Mouse (Mus musculus) adrenal gland, postnatal 10 days (tissue): ENCODE data around the gene 2310046K23Rik. TPM values are rescaled to one million over a fixed set of nuclear protein-coding genes. Genes with fewer than 3 reads are reported as not detected.

ENCODE experiments used
- DNase-seq: peaks from one replicate; pipeline ENCODE4 v3.0.0; 2021; ENCODE audit warnings: mixed read lengths
- long read RNA-seq, 2 experiments: library from polyadenylated mRNA; stranded (forward); transcript quantifications; one replicate each; pipeline ENCODE4 v2.0.0; 2021
- total RNA-seq, 2 experiments: library from RNA; stranded (reverse); gene quantifications; 2 replicates each; pipeline ENCODE4 v1.2.3; 2021

The 2310046K23Rik gene
- not detected for total RNA-seq
- long read RNA-seq, experiment 1: 0 reads
- long read RNA-seq, experiment 2: 0 reads

DNA sequence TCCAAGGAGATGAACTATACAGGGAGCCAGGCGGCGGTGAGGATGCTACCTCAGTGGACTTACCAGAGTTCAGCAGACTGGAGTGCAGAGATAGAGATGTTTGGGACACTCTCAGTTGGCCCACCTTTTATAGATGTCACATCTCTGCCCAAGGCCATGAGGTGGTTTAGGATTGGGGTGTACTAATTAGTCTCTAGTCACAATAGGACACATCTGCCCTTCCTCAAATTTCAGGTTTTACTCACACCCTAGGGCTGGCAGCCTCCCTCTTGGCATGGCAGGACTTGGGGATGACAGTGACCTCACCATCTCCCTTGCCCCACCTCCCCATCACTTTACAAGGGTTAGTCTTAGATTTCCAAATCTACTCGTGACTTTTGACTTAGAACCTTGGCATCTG lies at the start of gene 2310046K23Rik:
Gene 2310046K23Rik (minus strand): TSS at position 101 of the 400 bp plus-strand sequence.
- no peak for DNase-seq

DNA sequence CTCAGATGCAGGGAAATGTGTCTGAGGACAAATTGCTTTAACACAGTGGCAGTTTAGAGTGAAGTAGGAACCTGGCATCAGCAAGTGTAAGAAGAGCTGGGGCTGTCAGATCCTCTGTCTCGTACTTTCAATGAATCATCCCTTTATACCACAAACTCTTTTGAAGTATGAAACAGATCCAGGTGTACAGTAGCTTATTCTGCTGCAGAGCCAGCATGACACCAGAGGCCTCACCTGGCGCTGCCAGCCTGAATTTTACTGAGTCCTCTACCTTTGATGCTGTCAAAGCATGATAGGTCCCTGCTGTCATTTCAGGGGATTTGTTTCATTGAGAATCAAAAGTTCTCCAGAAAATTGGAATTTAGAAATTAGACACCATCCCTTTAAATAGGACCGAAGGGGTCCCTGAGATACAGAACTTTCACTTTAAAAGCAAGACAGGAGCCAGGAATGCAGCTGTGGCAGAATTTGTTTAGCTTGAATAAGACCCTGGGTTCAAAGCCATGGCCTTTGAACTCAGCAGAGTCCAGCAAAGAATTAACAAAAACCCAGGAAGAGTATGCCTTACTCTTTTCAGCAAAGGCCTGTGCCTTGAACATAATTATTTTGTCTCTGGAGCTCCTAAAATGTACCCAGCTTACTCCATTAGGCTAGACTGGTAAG lies 49.0 kb upstream of the 2310046K23Rik start:
- DNase-seq: no peak

DNA sequence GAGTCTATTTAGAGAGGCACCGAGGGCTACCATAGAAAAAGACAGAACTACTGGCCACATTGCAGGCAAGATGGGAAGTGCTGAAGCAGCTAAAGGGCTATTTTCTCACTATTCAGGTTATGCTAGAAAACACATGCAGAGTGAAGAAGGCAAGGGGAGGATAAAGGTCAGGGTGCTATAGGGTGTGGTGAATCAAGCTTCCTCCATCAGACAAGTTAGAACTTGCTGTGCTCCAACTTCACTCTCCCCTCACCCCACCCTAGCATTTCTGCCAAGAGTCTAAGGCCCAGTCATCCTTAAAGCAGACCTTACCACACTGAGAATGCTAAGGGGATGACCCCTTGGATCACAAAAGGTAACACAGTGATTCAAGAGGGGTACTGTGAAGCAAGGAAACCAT lies 45.2 kb upstream of the 2310046K23Rik start:
- DNase-seq: no peak

GRCm38 (mm10) chr3:92578652-92579413 lies 44.5 kb upstream of the 2310046K23Rik start:
- DNase-seq: no peak

- DNase-seq: no peak
Measured at GRCm38 (mm10) chr3:92573449-92574041, 39.2 kb upstream of the 2310046K23Rik start, which contains the start of gene Ivl. Gene Ivl, minus strand, starts transcription at chr3:92573735.

DNA sequence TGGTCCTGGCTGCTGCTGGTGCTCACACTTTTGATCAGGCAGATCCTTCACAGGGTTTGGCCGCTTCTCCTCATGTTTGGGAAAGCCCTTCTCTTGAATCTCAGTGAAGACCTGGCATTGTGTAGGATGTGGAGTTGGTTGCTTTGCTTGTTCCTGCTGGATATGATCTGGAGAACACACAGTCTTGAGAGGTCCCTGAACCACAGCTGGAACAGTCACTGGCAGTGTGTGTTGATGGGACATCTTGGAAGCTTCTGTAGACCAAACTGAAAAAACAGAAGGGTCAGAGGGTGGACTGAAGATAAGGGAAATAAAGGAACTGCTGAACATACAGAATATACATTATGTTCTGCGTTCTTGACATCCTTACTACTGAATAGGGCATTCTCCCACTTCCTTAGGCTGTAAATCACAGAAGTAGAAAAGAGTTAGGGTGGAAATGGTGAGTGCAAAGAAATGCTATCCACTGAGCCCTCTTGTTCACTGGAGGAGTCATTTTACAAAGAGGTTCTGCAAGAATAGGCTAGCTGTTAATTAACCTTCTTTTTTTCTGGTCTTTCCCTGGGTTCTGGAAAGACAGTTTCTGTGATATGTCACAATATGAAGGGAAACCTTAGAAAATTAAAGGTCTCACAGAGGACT lies 38.3 kb upstream of the 2310046K23Rik start:
- no peak for DNase-seq

GRCm38 (mm10) chr3:92568752-92569151 lies 34.4 kb upstream of the 2310046K23Rik start:
- no peak for DNase-seq

- DNase-seq: no peak
Measured at GRCm38 (mm10) chr3:92565418-92565817, 31.1 kb upstream of the 2310046K23Rik start.

DNA sequence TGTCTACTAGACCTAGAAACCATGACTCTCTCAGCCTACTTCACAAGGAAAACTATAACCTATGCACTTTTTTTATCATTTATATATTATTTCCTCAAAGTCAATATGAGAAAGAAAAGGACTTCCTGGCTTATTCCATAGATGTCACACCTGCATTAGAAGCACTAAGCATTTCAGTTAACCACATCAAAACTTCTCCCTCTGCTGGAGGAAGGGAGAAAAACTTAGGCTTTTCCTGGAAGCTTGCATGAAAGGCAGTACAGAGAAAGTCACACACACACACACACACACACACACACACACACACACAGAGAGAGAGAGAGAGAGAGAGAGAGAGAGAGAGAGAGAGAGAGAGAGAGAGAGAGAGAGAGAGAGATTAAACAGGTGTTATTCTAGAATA lies 22.0 kb downstream of the 2310046K23Rik start:
- peak; percentile 7 for DNase-seq

DNA sequence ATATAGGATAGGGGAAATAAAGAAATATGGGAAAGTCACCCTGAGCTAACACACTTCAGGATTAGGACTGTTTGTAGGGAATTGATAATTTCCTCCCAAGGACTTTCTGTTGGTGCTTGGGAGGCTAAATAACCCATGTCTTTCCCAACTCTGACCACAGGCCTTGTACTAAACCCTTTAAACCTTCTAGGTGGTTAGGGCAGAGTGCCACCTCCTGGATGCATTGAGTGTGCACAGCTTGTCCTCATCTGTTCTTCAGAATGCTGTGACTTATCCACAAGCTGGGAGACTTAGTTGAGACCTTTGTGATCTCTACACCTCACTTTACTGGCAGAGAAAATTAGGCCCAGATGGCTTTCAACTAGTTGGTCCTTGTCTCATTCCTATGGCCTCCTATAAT lies 23.5 kb downstream of the 2310046K23Rik start:
- DNase-seq: peak; percentile 67

- DNase-seq: no peak
Measured at GRCm38 (mm10) chr3:92508185-92508584, 26.1 kb downstream of the 2310046K23Rik start.

DNA sequence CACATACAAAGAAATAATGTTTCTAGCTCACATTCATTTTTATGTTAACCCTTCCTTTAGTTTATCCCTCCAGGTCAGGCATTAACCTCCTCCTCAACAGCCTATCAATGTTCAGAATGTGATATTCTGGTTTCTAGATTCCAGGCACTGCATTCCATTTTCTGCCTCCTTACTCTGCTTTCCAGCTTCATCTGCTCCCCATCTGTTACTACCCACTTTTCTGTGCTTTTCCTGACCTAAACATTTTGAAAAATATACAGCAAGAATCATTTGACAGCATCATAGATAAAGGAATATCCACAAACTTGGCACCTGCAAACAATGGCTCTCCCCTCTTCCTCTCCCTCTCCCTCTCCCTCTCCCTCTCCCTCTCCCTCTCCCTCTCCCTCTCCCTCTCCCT lies 30.8 kb downstream of the 2310046K23Rik start:
- DNase-seq: no peak

DNA sequence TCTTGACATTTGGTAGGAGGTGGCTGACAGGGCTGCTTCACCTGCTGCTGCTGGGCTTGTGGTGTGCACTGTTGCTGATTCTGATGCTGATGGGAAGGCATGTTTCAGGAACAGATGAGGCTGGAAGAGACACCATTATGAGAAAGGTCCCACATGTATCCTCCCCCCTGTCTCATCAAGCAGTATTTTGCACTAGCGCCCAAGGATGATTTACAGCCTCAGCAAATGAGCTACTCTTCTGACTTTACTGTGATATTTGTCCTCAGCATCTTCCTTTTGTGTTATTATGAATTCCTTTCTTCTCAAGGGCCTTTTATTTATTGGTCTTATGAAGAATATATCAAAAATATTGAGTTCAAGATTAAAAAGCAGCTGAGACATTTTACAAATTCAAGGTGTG lies 33.9 kb downstream of the 2310046K23Rik start, which contains the start of gene Sprr4:
Gene Sprr4 (minus strand): TSS at position 101 of the 400 bp plus-strand sequence.
- DNase-seq: no peak

- peak; percentile 12 for DNase-seq
Measured at GRCm38 (mm10) chr3:92490262-92490661, 44.0 kb downstream of the 2310046K23Rik start.

DNA sequence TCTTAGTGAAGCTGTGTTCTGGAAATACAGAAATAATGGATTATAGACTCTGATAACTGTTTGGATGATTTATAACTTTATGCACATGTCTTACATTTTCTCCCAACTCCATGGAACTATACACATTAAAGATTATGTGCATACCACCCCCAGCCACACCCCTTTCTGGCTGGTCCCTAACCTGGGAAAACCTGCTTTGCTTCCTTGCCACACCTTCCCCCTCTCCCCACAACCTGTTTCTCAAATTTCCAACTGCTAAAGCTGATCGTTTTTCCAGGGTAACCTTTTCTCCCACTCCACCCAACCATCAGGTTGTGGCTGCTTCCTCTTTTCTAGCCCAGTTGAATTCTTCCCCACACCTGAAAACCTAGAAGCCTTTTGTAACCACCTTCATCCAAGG lies 48.0 kb downstream of the 2310046K23Rik start:
- DNase-seq: no peak

DNA sequence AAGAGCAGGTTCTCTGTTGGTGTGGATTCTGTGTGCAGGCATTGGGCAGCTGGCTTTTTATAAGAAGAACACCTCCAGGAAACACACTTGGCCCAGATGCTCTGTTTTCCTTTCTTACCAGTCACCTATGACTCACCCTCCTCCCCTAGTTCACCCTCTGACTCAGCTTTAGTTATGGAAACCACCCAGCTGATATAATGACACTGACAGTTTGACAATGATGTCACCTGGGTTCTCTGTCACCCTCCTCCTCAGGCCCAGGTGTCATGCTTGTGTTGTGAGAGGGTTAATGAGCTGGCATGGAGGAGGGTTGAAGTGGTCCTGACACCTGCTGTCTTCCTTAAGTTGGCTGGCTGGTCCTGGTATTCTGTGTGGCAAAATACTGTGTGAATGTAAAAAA lies 48.4 kb downstream of the 2310046K23Rik start, which contains the start of gene Sprr1a:
Gene Sprr1a (minus strand): TSS at position 33 of the 400 bp plus-strand sequence.
- peak; percentile 9 for DNase-seq

Other genes starting within 250 kb of the 2310046K23Rik start
- gene Sprr2a3, start 249.1 kb downstream of the 2310046K23Rik start, total RNA-seq: not detected
- not detected for gene Sprr2b, start 217.9 kb downstream of the 2310046K23Rik start, total RNA-seq
- gene Sprr2d, start 195.4 kb downstream of the 2310046K23Rik start, total RNA-seq: not detected
- gene Sprr2e, start 182.4 kb downstream of the 2310046K23Rik start, total RNA-seq: not detected
- not detected for gene Sprr2f, start 169.3 kb downstream of the 2310046K23Rik start, total RNA-seq
- not detected for gene Sprr2h, start 148.8 kb downstream of the 2310046K23Rik start, total RNA-seq
- gene Sprr2i, start 126.5 kb downstream of the 2310046K23Rik start, total RNA-seq: not detected
- not detected for gene Sprr2j-ps, start 116.4 kb downstream of the 2310046K23Rik start, total RNA-seq
- 10 to 100 TPM in 1 of 2 experiments, 1 to 10 TPM in 1; 8.2 to 10.7 TPM for gene Gm9774, start 105.1 kb downstream of the 2310046K23Rik start, total RNA-seq
- gene Sprr2k, start 101.9 kb downstream of the 2310046K23Rik start, total RNA-seq: not detected
- not detected for gene Sprr1b, start 95.7 kb downstream of the 2310046K23Rik start, total RNA-seq
- not detected for gene Sprr3, start 75.8 kb downstream of the 2310046K23Rik start, total RNA-seq
- gene Sprr1a, start 48.6 kb downstream of the 2310046K23Rik start, total RNA-seq: not detected
- gene Sprr4, start 34.0 kb downstream of the 2310046K23Rik start, total RNA-seq: not detected
- not detected for gene Ivl, start 39.2 kb upstream of the 2310046K23Rik start, total RNA-seq
- not detected for gene Smcp, start 54.5 kb upstream of the 2310046K23Rik start, total RNA-seq
- not detected for gene 2210017I01Rik, start 73.0 kb upstream of the 2310046K23Rik start, total RNA-seq
- not detected for gene Lce6a, start 87.1 kb upstream of the 2310046K23Rik start, total RNA-seq
- not detected for gene Lce1a1, start 113.8 kb upstream of the 2310046K23Rik start, total RNA-seq
- gene Lce1b, start 122.4 kb upstream of the 2310046K23Rik start, total RNA-seq: not detected
- not detected for gene Lce1a2, start 135.8 kb upstream of the 2310046K23Rik start, total RNA-seq
- not detected for gene Lce1c, start 144.7 kb upstream of the 2310046K23Rik start, total RNA-seq
- not detected for gene Lce1d, start 152.7 kb upstream of the 2310046K23Rik start, total RNA-seq
- not detected for gene Lce1e, start 174.6 kb upstream of the 2310046K23Rik start, total RNA-seq
- not detected for gene Lce1f, start 185.8 kb upstream of the 2310046K23Rik start, total RNA-seq
- gene Gm38119, start 204.6 kb upstream of the 2310046K23Rik start, total RNA-seq: not detected
- not detected for gene Lce1g, start 217.8 kb upstream of the 2310046K23Rik start, total RNA-seq
- not detected for gene Lce1h, start 230.6 kb upstream of the 2310046K23Rik start, total RNA-seq
- not detected for gene Lce1i, start 244.4 kb upstream of the 2310046K23Rik start, total RNA-seq